Mouse (Mus musculus) R1 (cell line): ENCODE measurements around the gene Sdk2.
A peak's percentile ranks its signal among the peaks of the same experiment; 100 is the strongest.

ENCODE experiments used
- DNase-seq: peaks from one replicate; pipeline ENCODE4 v3.0.0-alpha.2; 2018; ENCODE audit warnings: low read depth, low spot score

Gene Sdk2

GRCm38 (mm10) chr11:114066951-114067762 lies at the start of gene Sdk2:
Sdk2 (minus strand) TSS chr11:114067046.
- peak; percentile 53 for DNase-seq

- peak; percentile 23 for DNase-seq
Observed at GRCm38 (mm10) chr11:114115077-114115476, 48.2 kb upstream of the Sdk2 start.

GRCm38 (mm10) chr11:114114674-114115073 lies 47.8 kb upstream of the Sdk2 start:
- DNase-seq: no peak

GRCm38 (mm10) chr11:114110851-114111250 lies 44.0 kb upstream of the Sdk2 start:
- no peak for DNase-seq

- DNase-seq: no peak
Observed at GRCm38 (mm10) chr11:114093636-114094035, 26.8 kb upstream of the Sdk2 start.

DNA sequence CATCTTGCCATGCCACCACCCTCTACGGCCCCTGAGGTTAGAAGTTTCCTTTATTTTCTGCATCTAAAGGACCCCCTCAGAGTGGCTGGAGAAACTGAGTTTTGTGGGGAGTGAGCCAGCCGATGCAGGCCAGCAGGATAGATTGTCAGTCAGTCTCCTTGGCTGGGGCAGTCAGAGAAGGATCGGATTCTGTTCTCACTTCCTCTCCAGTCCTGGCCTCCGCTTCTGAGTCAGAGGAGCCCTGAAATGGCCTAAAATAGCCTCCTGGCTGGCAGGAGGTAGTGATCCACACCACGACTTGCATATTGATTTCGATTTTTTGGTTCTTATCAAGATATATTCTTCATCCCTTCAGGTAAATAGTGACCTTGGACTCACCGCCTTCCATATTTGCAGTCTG lies 26.3 kb upstream of the Sdk2 start:
- no peak for DNase-seq

DNA sequence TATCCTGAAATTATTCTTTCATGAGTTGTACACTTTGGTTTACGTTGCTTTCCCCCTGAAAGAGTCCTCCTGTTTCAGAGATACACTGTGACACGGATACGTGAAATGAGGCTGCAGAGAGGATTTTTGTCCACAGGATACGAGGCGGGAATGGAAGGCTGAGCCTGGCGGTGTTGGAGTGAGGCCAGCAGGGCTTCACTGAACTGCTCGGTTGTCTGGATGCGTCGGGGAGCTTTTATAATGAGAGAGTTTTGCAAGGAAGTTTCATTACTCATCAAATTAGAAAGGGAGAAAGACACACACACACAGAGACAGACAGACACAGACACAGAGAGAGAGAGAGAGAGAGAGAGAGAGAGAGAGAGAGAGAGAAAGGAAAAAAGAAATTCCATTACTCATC lies 13.8 kb upstream of the Sdk2 start:
- DNase-seq: no peak

GRCm38 (mm10) chr11:114072644-114073043 lies 5.8 kb upstream of the Sdk2 start:
- no peak for DNase-seq

- DNase-seq: peak; percentile 77
Observed at GRCm38 (mm10) chr11:114071998-114072397, 5.2 kb upstream of the Sdk2 start.

GRCm38 (mm10) chr11:114070881-114071280 lies 4.0 kb upstream of the Sdk2 start:
- DNase-seq: peak; percentile 71

GRCm38 (mm10) chr11:114070131-114070530 lies 3.3 kb upstream of the Sdk2 start:
- peak; percentile 14 for DNase-seq

DNA sequence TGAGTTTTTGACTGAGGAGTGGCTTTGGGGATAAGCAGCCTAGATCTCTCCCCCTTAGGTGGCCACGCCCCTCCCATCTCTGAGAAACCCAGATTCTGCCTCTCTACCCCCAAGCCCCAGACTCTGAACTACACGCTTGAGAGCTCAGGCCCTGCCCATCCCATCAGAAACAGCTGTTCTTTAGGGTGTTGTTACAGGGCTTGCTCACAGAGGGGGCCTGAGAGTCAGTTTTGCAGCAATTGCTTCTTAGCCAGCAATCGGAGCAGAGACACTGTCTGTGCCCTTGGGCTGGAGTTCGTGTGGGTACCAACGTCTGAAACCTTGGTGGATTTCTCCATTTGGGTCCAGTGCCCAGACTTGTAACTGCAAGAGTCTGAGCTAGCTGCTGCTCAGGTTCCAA lies 1.5 kb upstream of the Sdk2 start:
- DNase-seq: peak; percentile 87

GRCm38 (mm10) chr11:114066098-114066950 lies 522 bp downstream of the Sdk2 start:
- peak; percentile 43 for DNase-seq

DNA sequence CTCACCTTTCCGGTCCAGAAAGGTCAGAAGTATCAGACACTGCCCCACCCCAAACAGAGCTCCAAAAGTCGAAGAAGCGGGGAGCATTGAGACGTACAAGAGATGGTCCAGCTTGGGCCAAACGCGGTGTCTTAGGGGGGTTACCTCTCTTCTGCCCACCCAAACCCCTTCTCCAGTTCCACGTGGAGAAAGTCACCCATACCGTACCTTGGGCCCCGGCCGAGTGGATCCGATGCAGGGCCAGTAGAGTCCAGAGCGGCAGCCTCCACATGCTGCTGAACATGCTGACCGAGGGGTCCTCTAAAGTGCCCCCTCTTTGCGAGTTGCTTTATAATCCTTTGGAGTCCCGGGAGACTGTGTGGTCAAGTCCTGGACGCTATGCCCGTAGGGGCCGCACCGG lies 1.2 kb downstream of the Sdk2 start:
- DNase-seq: no peak

DNA sequence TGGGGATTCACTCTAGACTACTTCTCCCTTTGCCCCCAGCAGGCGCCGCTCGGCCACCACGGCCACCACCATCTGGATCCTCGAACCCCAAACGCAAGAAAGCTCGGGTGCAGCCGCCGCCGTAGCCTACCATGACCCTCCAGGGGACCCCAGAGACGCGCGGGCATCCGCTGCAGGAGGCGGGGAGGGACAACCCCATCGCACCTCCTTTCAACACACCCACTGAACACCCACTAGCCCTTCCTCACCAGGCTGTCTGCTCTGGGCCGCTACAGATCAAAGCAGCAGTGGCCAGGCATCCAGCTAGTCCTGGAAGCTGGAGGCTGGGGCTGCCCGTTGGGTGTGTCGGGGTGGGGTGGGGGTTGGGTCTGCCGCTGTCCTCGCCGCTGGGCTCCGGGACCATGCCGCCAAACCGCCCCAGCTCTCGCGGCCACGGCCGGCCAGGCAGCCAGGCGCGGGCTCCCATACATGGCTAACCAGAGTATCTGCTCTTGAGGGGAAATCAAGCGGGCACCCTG lies 1.9 kb downstream of the Sdk2 start:
- peak; percentile 10 for DNase-seq

- no peak for DNase-seq
Observed at GRCm38 (mm10) chr11:114061946-114062345, 4.9 kb downstream of the Sdk2 start.

- no peak for DNase-seq
Observed at GRCm38 (mm10) chr11:114061265-114061664, 5.6 kb downstream of the Sdk2 start.

DNA sequence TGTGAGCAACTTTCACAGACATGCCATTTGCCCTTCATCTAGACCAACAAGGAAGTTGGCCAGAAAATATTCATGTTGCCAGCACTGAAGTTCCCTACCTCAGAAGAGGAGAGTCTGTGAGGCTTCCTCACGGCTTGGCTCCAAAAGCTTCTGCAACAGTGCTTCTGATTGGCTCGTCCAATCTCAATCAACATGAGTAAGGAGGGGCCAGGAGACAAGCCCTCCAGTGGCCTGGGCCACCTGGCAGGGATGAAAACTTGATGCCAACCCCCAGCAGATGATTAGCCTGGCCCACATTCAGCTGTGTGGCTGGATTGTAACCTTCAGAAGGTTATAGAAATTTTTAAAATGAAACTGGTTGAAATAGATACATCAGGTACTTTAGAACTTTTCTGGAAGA lies 10.5 kb downstream of the Sdk2 start:
- DNase-seq: no peak

DNA sequence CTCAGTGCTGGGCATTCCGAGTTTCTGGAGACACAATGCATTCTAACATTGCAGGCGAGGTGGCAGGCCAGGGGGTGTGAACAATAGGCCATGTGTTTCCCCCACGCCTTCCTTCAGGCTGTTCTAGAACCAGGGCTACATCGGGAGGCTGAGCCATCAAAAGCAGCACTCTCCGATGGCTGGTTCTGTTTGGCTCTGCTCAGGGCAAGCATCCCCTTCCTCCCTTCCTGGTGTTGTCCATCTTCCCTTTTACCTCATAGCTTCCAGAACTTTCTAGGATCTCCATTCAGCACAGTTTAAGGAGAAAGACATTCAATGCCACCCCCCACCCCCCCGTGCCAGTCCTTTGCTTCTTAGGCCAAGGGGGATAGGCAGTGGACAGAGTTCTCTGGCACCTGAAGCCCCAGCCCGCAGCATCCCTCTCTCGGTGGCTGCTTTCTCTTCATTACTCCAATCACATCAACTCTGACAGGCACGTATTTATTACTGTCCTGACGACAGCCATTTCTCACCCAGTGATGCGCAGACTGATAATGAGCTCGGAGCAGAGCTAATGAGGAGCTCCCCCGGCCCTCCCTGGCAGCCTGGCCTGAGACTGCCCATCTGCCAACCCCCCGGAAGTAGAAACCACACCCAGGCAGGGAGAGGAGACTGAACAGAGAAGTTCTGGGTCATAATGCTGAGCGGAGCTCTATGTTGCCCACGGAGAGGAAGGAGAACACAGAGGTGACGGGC lies 12.1 kb downstream of the Sdk2 start:
- no peak for DNase-seq

- no peak for DNase-seq
Observed at GRCm38 (mm10) chr11:114051361-114051760, 15.5 kb downstream of the Sdk2 start.

GRCm38 (mm10) chr11:114050511-114050910 lies 16.3 kb downstream of the Sdk2 start:
- no peak for DNase-seq

DNA sequence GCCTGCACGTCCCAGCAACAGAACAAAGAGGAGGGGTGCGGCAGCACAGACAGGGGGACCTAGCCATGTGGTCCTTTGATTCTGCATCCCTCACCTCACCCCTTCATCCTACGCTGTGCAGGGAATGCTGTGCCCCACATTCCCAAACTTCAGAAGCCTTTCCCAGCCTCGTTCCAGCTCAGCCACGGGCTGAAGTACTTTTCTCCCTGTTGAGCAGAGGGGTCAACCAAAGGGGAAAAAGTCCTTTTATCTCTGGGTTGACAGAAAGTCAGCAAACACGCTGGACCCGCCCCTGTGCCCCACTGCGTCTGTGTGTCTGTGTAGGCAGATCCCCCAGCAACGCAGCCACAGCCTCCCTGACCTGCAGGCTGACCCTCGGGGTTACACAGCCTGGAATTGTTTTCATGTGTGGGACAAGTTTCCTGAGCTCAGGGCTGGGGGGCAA lies 18.9 kb downstream of the Sdk2 start:
- peak; percentile 8 for DNase-seq
